Mouse (Mus musculus): ENCODE data around the gene Cachd1. TPM values are rescaled to one million over a fixed set of nuclear protein-coding genes. Genes with fewer than 3 reads are reported as not detected.

Cachd1 gene
- polyA plus RNA-seq, 1 experiment: 37.6 TPM

DNA sequence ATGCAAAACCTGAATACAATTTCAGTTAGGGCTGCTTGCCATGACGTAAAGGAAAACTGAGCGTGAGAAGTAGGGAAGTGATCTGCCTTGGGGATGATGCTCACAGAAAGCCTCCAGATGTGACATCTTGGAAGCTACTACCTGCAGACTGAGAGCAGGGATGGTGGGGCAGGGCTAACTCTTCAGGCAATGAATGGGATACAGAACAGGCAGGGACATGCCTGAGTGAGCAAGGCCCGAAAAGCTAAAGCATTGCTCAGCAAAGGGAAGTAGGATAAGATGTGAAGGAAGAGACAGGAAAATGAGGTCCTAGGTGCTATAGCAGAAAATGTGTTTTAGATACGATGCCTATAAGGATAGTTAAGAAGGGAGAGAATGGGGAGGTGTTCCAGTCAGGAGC lies 232.6 kb downstream of the Cachd1 start:
- no peaks in the 10 kb centered on the region for H3K4me1 ChIP-seq (ENCODE audit: control insufficient read depth, insufficient read depth, low read length)
- H3K4me3 ChIP-seq (ENCODE audit: insufficient read depth, low read length): no peak overlapping the region
- TF ChIP-seq POLR2A (IDR thresholded peaks at IDR 0.05; ENCODE audit: low read depth, low read length) (no peak), CTCF (IDR thresholded peaks at IDR 0.05; ENCODE audit: borderline replicate concordance, insufficient read depth, low read length) (no peak)
- no peak overlapping the region for H3K27ac ChIP-seq (ENCODE audit: insufficient read depth, low read length)

DNA sequence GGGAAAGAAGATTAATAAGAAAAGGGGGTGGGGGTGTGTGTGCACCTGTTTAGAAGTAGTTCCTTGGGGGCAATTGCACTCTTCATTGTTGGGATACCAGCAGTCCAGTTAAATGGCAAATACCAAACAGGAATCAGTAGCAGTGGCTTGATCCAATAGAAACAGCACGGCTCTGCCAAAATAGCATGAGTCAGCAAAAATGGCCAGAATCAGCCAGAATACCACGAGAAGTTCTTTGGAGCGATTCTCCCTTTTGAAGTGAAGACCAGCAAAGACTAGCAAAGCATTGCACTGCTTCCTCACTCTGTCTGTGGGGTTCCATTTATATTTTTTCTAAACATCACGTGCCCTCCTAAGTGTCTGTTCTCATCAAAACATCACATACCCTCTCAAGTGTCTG lies 241.3 kb downstream of the Cachd1 start:
- no peak overlapping the region for H3K27ac ChIP-seq (ENCODE audit: insufficient read depth, low read length)
- H3K4me1 ChIP-seq (ENCODE audit: control insufficient read depth, insufficient read depth, low read length): no peaks in the 10 kb centered on the region
- no peak for TF ChIP-seq CTCF (IDR thresholded peaks at IDR 0.05; ENCODE audit: borderline replicate concordance, insufficient read depth, low read length)
- no peak for TF ChIP-seq POLR2A (IDR thresholded peaks at IDR 0.05; ENCODE audit: low read depth, low read length)
- no peak overlapping the region for H3K4me3 ChIP-seq (ENCODE audit: insufficient read depth, low read length)

DNA sequence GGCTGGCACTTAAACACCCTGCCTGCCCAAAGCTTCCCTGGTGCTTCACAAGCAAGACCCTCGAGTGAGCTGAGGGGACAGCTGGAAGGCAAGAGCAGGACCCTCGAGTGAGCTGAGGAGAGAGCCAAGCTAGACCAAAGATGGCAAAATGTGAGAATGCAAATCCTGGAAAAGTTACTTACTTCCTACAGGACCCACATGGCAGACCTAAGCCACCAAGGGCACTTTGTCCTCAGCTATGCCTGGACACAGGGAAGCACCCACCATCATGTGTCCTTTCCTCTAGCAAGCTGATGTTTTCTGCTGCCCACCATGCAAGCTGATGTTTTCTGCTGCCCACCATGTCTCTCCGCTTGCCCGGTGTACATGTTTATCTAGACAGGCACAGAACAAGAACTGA lies 244.1 kb downstream of the Cachd1 start, which contains the start of gene Gm10577:
TSS of gene Gm10577 (minus strand) at position 101 of the 400 bp plus-strand sequence.
- Histone ChIP-seq H3K27ac (ENCODE audit: insufficient read depth, low read length) (no peak within 1 kb of the TSS), H3K4me1 (ENCODE audit: control insufficient read depth, insufficient read depth, low read length) (no peaks in the 10 kb centered on the region), H3K4me3 (ENCODE audit: insufficient read depth, low read length) (no peak within 1 kb of the TSS)
- TF ChIP-seq POLR2A (IDR thresholded peaks at IDR 0.05; ENCODE audit: low read depth, low read length): no peak
- TF ChIP-seq CTCF (IDR thresholded peaks at IDR 0.05; ENCODE audit: borderline replicate concordance, insufficient read depth, low read length): no peak

DNA sequence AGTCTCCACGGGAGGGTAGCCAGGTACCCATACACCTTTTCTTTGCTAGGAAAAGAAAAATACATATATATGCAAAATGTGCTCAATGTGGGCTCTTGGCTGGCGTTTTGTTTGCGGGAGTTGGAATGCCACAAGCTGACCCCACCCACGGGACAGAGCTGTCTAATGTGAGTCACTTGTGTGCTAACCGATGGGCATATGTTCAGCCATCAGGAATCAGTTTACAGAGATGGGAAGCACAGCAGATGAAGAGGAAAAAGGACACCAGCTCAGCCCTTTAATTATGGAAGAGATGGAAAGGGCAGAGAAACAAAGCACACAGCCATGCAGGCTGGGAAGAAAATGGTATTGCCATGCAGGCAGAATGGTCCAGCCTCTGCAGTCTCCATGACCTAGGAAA lies 250.1 kb downstream of the Cachd1 start:
- H3K4me1 ChIP-seq (ENCODE audit: control insufficient read depth, insufficient read depth, low read length): no peaks in the 10 kb centered on the region
- no peak overlapping the region for H3K27ac ChIP-seq (ENCODE audit: insufficient read depth, low read length)
- H3K4me3 ChIP-seq (ENCODE audit: insufficient read depth, low read length): no peak overlapping the region
- TF ChIP-seq CTCF (IDR thresholded peaks at IDR 0.05; ENCODE audit: borderline replicate concordance, insufficient read depth, low read length) (no peak), POLR2A (IDR thresholded peaks at IDR 0.05; ENCODE audit: low read depth, low read length) (no peak)

DNA sequence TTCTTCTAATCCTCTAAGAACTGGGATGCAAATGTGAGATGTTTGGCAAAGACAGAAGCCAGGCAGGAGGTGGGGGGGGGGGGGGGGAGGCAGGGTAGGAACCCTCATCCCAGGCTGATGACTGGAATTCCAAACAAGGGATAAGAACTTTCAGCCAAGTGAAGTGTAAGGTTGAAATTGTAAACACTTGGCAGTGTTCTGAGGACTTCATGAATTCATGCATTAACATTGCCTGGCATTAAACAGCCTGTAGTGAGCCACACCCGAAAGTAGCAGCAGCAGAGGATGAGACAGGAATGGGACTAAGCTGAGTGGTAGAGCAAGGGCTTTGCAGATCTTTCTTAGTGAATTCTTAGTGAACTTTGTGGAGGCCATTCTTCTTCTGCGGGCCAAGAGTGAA lies 250.5 kb downstream of the Cachd1 start:
- no peaks in the 10 kb centered on the region for H3K4me1 ChIP-seq (ENCODE audit: control insufficient read depth, insufficient read depth, low read length)
- H3K27ac ChIP-seq (ENCODE audit: insufficient read depth, low read length): no peak overlapping the region
- TF ChIP-seq POLR2A (IDR thresholded peaks at IDR 0.05; ENCODE audit: low read depth, low read length) (no peak), CTCF (IDR thresholded peaks at IDR 0.05; ENCODE audit: borderline replicate concordance, insufficient read depth, low read length) (no peak)
- no peak overlapping the region for H3K4me3 ChIP-seq (ENCODE audit: insufficient read depth, low read length)

DNA sequence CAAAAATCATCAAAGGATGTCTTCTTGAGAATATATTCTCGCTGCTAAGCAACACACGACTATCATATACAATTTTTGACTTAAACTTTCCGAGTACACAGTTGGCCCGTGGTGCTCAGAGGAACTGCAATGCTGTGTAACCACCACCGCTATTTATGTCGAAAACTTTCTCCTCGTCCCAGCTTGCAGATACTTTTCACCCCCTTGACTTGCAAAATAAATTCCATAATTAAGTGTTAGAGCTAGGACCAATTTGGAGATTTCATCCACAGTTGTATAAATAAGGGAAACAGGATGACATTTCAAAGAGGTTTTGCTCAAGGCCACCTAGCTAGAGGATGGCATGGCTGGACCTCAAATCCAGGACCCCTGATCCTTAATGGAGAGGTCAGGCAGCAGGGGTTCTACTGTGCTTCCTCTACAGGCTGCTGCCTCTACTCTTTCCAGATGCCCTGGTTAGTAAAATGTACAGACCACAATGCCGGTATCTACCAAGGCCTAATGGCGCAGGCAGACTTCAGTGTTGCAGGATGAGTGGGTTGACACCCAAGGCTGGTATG lies 251.5 kb downstream of the Cachd1 start:
- H3K4me3 ChIP-seq (ENCODE audit: insufficient read depth, low read length): no peak overlapping the region
- no peak overlapping the region for H3K27ac ChIP-seq (ENCODE audit: insufficient read depth, low read length)
- no peak for TF ChIP-seq POLR2A (IDR thresholded peaks at IDR 0.05; ENCODE audit: low read depth, low read length)
- TF ChIP-seq CTCF (IDR thresholded peaks at IDR 0.05; ENCODE audit: borderline replicate concordance, insufficient read depth, low read length): no peak
- no peaks in the 10 kb centered on the region for H3K4me1 ChIP-seq (ENCODE audit: control insufficient read depth, insufficient read depth, low read length)

DNA sequence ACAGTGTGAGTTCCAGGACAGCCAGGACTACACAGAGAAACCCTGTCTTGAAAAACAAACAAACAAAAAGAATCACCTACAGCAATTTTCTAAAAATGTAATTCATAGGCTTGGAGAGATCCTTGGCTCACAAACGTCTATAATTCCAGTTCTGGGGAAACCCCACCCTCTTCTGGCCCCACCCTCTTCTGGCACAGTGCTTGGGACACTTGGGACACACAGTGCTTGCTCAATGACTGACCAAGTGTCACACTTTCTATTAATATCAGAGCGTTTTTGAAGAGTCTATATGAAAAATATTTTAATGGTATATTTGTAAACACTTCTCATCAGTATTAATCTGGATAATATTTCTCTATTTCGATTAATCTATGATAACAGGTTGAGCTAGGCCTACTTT lies 256.6 kb downstream of the Cachd1 start:
- no peak overlapping the region for H3K27ac ChIP-seq (ENCODE audit: insufficient read depth, low read length)
- no peaks in the 10 kb centered on the region for H3K4me1 ChIP-seq (ENCODE audit: control insufficient read depth, insufficient read depth, low read length)

DNA sequence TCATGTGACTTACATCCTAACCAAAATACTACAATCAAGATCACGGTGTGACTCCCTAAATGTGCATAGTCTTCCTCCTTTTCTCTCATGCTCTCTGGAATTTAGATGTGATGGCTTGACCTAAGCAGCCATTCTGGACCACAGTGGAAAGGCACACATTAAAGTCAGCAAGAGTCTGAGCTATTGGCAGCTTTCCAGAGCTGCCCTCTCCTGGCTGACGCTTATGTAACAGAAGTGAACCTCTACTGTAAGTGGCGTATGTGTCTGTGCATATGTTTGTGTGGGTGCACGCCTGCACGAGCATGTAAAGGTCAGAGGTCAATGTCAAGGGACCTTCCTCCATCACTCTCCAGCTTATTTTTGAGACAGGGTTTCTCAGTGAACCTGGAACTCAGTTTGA lies 258.7 kb downstream of the Cachd1 start:
- H3K4me1 ChIP-seq (ENCODE audit: control insufficient read depth, insufficient read depth, low read length): no peaks in the 10 kb centered on the region
- TF ChIP-seq POLR2A (IDR thresholded peaks at IDR 0.05; ENCODE audit: low read depth, low read length) (no peak), CTCF (IDR thresholded peaks at IDR 0.05; ENCODE audit: borderline replicate concordance, insufficient read depth, low read length) (no peak)

More for the DNA sequence above, 256.6 kb downstream of the Cachd1 start:
- H3K4me3 ChIP-seq (ENCODE audit: insufficient read depth, low read length): no peak overlapping the region
- TF ChIP-seq POLR2A (IDR thresholded peaks at IDR 0.05; ENCODE audit: low read depth, low read length): no peak
- TF ChIP-seq CTCF (IDR thresholded peaks at IDR 0.05; ENCODE audit: borderline replicate concordance, insufficient read depth, low read length): no peak

DNA sequence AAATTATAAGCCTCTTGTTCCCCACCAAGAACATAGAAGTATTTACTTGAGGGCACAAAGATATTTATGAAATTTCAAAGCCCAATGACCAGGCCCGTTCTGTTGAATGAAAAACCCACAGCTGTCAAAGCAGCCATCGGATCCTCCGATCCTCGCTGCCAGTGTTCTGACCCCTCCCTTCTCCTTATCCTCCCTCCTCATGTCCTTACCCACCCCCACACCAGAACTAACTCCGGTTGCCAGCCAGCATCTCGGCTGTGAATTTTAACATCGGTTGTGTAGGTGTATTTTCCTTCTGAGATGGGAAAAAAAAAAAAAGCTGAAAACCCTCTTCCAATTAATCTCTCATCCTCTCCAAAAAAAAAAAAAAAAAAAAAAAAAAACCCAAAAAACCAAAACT lies 260.7 kb downstream of the Cachd1 start:
- Histone ChIP-seq H3K4me1 (ENCODE audit: control insufficient read depth, insufficient read depth, low read length) (no peaks in the 10 kb centered on the region), H3K27ac (ENCODE audit: insufficient read depth, low read length) (no peak overlapping the region), H3K4me3 (ENCODE audit: insufficient read depth, low read length) (no peak overlapping the region)
- TF ChIP-seq POLR2A (IDR thresholded peaks at IDR 0.05; ENCODE audit: low read depth, low read length) (no peak), CTCF (IDR thresholded peaks at IDR 0.05; ENCODE audit: borderline replicate concordance, insufficient read depth, low read length) (no peak)

More for the DNA sequence above, 258.7 kb downstream of the Cachd1 start:
- no peak overlapping the region for H3K27ac ChIP-seq (ENCODE audit: insufficient read depth, low read length)
- no peak overlapping the region for H3K4me3 ChIP-seq (ENCODE audit: insufficient read depth, low read length)

DNA sequence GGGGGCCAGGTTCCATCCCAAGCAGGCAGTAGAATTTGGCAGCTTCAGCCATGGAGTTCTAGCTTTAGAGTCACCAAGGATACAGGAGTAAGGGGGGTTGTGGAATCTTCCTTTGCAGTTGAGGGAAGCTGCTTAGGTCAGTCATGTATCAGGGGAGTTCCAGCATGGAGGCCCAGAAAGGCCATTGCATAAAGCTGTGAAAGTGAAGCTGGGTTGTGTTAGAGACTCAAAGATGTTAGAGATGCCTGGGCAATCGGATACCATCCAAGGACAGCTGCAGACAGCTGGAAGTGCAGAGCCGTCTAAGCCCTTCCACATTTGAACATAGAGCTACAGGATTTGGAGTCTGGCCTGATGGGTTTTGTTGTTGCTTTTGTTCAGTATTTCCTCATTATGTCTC lies 267.2 kb downstream of the Cachd1 start:
- no peak overlapping the region for H3K4me3 ChIP-seq (ENCODE audit: insufficient read depth, low read length)
- H3K4me1 ChIP-seq (ENCODE audit: control insufficient read depth, insufficient read depth, low read length): no peaks in the 10 kb centered on the region
- no peak for TF ChIP-seq POLR2A (IDR thresholded peaks at IDR 0.05; ENCODE audit: low read depth, low read length)
- no peak for TF ChIP-seq CTCF (IDR thresholded peaks at IDR 0.05; ENCODE audit: borderline replicate concordance, insufficient read depth, low read length)
- no peak overlapping the region for H3K27ac ChIP-seq (ENCODE audit: insufficient read depth, low read length)

All from embryonic fibroblast, embryonic 13.5 days (primary cell).